Mouse (Mus musculus): ENCODE data around the gene Klf9. TPM values are rescaled to one million over a fixed set of nuclear protein-coding genes. Genes with fewer than 3 reads are reported as not detected.
"Not testable (repeated sequence)": the region's sequence is repeated elsewhere in the genome, so short reads cannot be mapped to it uniquely, and the experiment has no call there.

The Klf9 gene
- total RNA-seq, 4 experiments from 2014 or later: 108 to 165 (median 128) TPM

DNA sequence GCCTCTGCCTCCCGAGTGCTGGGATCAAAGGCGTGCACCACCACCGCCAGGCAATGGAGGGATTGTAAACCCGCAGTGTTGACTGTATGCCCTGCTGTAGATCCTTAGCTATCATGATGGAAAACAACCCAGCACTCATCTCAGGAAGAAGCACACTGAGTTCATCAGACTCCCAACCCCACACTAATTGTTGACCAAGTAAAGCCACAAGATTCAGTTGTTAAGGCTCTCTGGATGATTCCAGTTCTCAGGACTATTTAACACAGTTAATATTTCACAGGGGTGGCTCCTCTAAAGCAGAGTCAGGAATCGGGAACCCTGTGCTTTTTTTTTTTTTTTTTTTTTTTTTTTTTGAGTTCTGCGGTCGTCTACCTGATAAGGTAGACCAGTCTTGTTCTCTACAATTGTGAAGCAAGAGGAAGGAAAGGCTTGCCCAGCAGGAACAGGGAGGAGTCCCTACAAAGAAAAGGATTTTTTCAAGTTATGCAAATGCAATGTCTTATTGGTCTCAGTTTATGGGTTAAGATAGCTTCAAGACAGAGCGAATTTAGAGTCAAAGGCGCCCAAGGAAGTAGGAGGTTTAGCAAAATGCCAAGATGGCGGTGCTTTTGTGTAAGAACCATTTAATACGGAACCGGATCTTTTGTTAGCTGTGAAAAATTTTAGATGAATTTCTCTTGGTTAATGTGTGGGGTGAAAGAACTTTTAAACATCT is 1.1 kb upstream of the Klf9 start:
- no peak for DNase-seq (ENCODE audit: low spot score in 2 of 2)

DNA sequence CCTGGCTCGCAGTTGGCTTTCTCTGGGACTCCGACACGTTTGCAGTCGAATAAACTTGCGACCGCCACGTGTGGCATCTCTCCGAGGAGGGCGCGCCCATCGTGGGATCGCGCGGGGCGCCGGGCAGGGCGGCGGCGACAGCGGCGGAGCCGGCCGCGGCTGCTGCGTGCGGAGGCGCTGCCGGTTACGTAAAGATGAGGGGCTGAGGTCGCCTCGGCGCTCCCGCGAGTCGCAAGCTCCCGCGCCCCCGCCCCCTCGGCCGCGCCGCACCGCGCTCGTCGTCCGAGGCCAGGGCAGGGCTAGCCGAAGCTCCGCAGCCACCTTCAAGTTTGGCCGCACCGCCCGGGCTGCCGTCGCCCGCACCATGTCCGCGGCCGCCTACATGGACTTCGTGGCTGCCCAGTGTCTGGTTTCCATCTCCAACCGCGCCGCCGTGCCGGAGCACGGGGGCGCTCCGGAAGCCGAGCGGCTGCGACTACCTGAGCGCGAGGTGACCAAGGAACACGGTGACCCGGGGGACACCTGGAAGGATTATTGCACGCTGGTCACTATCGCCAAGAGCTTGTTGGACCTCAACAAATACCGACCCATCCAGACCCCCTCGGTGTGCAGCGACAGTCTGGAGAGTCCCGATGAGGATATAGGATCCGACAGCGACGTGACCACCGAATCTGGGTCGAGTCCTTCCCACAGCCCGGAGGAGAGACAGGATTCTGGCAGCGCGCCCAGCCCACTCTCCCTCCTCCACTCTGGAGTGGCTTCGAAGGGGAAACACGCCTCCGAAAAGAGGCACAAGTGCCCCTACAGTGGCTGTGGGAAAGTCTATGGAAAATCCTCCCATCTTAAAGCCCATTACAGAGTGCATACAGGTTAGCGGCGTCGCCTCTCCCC is 610 bp downstream of the Klf9 start:
- peak; percentile 75 to 83 for DNase-seq (ENCODE audit: low spot score in 2 of 2)

DNA sequence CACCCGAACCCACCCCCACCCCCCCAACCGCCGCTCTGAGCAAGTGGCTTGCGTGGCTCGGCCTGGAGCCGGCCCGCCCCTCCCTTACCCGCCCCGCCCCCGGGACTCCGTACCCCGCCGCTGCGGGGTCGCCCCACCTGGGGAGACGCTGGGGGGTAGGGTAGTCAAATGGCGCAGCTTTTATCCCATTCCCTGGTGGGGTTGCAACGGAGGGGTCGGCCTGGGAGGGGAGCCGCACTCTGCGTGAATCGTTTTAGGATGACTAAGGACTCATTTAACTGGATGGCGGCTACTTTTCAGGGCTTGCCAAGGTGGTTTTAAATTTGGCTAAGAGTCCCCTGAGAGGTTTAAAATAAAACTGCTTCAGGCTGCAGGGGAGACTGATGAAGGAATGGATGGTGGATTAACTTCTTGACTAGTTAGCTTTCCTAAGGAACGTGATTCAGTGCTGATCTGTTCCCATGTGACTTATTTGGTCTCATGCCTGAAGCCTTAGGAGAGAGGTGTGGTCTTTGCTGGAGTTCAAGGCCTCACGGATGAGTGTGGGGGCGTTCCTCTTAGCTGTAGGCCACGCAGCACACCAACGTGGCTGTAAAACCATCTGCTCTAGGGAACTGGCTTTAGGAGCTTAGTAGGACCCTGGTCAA is 1.5 kb downstream of the Klf9 start:
- DNase-seq (ENCODE audit: low spot score in 2 of 2): peak; percentile 39 to 47

DNA sequence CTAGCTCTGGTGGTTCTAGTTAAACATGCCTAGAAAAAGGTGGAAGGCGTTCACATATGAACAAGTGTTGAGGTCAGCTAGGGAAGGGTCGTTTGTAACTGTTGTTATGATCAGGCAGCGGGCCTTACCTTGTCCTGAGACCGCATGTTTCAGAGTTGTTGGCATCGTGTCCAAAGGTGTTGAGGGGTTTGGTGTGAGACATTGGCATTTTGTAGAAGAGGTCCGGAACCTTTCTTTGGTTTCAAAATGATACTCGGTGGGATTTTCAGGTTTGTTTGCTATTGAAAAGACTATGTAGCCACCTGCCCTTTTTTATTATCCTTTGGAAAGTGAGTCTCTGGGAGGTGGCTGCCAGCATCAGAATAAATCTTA is 2.0 kb downstream of the Klf9 start:
- no peak for DNase-seq (ENCODE audit: low spot score in 2 of 2)

DNA sequence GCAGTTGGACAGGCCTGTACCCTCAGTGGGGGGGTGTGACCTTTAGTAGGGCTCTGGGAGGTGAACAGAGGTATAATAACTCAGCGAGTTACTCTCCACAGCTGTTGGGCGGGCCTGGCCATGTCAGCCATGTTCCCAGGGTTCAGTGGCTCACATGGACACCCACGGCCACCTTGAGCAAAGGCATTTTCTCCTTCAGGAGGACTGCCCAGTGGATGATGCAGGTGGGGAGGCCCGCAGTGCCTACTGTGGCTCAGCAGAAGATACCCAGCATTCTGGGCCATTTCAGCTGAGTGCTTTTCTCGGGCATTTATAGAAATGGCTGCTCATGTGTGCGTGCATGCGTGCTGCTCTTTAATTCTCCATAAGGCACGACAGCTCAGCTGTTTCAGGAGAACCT is 2.5 kb downstream of the Klf9 start:
- peak; percentile 58 to 66 for DNase-seq (ENCODE audit: low spot score in 2 of 2)

DNA sequence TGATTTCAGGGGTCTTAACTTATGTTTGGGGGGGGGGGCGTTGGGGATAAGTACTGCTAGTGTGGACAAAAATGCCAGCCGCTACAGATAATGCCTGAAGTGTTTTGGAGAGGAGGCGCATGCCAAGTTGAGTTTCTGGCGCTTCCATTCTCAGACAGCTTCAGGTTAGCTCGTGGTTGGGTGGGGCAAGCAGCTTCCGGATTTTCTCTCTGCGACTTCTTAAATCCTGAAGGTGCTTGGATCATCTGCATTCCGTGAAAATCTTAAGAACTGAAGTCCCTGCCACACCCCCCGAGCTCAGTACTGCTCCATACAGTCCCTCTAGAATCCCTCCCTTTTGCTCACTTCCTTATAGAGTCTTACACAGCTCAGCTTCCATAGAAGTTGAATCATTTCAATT is 3.0 kb downstream of the Klf9 start:
- DNase-seq (ENCODE audit: low spot score in 2 of 2): no peak

DNA sequence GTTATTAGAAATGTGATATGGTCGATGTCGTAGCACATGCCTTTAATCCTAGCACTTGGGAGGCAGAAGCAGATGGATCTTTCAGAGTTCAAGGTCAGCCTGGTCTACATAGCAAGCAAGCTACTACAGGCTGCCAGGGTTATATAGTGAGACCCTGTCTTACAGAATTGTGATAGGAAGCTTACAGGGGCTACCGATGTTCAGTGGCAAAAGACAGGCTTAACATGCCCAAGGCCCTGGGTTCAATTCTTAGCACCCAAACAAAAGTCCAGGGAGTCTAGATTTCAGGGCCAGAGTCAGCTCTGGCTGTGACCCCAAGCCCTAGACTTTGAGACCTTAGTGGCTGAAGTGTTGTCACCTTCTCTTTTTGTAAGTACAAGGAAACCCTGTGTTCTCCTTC is 4.1 kb downstream of the Klf9 start:
- no peak for DNase-seq (ENCODE audit: low spot score in 2 of 2)

DNA sequence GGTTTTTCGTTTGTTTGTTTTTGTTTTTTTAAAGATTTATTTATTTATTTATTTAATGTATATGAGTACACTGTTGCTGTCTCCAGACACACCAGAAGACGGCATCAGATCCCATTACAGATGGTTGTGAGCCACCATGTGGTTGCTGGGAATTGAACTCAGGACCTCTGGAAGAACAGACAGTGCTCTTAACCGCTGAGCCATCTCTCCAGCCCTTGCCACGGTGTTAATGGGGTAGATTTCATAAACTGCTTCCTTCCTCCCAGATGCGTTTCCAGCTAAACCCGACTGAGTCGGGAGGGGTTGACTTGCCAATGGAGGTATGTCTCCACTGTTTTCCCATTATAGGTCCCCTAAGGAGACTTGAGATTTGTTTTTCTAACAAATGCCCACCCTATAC is 4.5 kb downstream of the Klf9 start:
- not testable (repeated sequence) for DNase-seq (ENCODE audit: low spot score in 2 of 2)

DNA sequence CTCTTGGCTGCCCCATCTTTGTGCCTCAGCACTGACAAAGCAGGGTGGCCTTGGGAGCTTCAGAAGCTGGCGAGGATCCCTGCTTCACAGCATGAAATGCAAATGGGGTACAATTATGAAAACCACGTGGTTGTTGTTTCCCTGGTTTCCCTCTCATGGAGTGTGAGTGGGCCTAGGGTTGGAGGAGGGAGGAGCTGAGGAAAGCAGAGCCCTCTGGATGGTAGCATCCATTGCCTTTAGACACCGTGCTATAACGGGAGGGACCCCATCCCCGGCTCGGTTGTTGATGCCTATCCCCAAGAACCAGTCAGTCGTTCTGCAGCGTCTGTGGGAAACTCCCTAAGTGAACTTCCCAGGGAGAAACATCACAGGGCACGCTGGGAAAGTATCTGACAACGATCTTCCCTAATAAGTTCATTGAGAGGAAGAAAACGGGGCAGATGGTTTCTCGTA is 5.4 kb downstream of the Klf9 start:
- no peak for DNase-seq (ENCODE audit: low spot score in 2 of 2)

DNA sequence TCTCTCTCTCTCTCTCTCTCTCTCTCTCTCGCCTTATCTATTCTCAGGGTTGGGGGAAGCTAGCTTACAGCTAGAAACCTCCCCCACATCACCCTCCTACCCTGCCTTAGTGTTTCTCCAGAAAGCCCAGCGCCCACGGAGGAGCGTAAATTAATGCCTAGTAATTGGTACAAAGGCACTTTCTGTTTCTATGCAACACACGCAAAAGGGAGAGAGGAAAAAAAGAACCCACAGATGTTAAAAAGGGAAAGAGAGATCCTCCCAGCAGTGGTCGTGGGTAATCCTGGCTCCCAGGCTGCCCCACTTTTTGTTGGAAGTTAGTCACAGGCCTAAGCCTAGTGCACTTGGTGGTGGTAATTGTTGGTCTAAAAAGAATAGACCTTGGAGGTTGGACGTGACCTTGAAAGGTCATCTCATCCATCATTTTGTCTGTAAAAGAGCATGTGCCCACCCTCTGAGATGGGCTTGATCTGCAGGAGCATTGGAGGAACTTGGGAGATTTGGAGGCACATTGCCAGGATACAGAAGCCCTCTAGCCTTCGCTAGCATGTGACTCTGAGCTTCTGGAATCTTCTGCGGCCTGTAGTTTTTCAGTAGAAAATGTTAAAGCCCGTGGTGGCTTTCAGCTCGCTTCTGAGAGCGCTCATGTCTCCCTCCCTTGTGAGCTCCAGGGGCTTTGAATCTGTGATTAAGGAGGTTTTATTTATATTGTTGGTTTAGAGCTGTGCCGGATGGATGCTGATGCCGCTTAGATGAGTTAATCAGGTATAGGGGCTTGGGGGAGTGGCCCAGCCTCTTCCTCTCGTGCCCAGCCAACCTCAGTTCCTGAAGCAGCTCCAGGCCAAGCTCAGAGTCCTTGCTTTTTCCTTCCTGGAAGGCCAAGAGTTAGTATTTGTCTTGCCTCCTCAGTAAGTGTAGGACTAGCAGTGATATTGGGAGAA is 6.3 kb downstream of the Klf9 start:
- no peak for DNase-seq (ENCODE audit: low spot score in 2 of 2)

DNA sequence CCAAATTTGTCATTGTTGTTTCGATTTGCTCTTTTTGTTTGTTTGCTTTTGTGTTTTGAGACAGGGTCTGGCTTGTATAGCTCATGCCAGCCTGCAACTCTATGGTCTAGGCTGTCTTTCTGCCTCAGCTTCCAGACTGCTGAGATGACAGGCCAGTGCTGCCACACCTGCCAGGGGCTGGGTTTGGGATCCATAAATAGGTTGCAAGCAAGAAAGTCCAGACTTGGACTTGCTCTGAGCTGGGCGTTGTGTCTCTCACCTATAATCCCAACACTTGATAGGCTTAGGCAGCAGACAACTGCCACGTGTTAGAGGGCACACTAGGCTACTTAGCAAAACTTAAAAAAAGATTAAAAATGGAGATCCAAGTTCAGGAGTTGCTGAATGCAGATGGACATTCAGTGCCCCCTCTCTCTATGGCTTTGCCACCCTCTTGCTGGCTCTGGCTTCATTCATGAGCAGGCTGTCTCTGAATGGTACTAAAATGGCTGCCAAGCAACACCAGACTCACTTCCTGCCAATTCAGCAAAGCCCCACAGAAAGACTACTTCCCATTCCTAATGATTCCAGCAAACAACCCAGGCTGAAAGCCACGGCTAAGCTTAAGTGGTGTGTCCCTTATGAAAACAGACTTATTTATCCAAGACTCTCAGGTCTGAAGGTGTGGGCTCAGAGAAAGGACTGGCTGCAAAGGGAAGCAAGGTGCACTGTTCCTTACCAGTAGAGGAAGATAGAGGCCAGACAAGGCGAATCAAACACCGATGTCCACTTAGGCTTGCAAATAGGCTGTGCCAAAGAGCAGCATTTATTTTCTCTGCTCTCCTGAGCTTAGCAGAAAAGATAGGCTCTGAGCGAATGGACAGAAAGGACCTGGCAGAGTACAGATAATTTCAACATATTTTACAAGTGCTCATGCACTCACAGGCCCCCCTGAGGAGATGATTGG is 8.7 kb downstream of the Klf9 start:
- DNase-seq (ENCODE audit: low spot score in 2 of 2): peak in 1 of 2 experiments; percentile 68

DNA sequence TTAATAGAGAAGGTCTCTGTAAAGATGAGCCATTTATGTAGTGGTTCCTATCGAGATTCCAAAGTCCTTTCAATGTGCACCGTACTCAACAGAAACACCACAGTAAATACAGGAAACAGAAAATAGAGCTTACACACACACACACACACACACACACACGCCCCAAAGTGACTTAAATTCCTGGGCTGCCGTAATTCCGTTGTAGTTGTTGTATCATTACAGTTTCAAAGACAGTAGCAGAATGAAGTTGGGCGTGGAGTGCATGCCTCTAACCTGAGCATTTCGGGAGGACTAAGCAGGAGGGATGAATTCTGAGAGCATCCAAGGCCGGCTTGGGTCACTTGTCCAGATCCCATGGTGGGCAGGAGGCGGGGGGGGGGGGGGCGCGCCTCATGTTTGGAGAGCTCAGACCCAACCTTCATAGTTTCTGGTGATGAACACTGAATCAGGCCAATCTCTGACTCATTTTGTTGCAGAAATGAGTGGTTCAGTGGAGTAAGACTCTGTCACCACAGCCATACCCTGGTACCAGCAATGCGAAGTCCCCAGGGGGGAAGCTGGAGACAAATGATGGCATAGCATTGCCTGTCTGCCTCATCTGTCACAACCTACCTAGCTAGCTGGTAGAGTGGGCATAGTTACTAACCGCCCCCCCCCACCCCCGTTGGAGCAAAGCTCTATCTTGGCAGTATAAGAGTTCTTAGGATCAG is 9.7 kb downstream of the Klf9 start:
- DNase-seq (ENCODE audit: low spot score in 2 of 2): no peak

DNA sequence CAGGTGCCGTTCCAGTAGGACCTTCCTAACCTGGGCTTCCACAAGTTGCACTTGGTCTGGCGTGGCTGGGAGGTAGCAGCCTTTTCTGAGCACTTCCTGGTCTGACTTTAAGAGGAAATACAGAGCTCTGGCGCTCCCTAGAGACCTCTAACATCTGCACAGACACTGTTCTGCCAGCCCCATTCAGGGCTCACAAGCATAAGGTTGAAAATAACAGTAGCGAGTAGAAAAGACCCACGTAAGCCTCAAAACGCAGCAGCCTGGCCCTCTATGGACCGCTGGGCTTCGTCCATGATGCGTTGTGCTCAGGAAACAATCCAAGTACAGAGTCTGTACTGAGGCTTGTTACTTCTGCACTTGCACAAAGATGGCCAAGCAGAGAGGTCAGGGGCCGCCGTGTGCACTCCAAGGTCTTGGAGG is 10.6 kb downstream of the Klf9 start:
- no peak for DNase-seq (ENCODE audit: low spot score in 2 of 2)

DNA sequence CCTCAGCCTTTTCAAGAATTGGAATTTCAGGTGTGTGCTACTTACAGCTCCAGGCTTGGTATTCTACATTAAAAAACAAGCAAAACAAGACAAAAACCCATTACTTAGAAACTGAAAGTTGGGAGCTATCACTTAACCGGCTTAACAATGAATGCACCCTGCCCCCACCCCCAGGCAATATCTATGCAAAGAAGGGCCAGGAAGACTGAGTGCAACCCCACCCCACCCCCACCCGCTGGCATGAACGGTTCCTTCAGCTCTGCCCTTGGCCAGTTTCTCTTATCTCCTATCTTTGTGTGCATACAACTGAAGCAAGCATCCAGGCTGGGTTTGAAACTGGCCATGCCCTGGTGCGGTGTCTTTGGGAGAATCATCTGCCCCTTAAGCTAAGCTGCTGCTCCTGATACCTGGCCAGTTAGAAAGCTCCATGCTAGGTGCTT is 11.2 kb downstream of the Klf9 start:
- no peak for DNase-seq (ENCODE audit: low spot score in 2 of 2)

DNA sequence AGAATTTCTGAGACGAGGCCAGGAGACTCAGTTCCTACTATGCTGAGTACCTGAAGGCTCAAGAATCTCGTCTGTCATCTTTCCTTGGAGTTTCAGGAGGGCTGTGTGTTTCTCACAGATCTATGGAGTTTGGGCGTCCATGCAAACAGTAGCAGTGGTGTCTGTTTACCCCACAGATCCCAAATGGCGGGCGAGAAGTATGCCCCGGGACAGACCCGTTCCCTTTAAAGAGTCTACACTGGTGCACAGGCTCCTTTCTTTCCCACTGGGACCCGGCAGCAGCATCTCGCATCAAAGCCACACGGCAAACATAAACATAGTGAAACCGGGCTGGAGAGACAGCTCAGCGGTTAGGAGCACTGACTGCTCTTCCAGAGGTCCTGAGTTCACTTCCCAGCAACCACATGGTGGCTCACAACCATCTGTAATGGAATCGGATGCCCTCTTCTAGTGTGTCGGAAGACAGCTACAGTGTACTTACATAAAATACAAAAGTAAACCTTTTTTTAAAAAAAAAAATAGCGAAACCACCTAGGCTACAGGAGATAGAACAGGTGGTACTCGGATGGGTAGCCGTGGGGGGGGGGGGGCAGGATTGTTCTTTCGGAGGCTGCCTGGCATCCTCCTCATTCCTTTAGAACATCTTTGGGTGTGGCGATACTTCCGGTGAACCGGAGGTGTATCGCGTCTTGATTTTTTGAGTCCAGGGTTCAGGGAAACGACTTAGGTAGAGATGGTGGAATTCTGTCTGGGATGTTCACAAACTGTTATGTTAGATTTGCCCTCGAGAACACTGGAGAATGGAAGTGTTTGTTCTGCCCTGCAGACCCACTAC is 12.0 kb downstream of the Klf9 start:
- no peak for DNase-seq (ENCODE audit: low spot score in 2 of 2)

DNA sequence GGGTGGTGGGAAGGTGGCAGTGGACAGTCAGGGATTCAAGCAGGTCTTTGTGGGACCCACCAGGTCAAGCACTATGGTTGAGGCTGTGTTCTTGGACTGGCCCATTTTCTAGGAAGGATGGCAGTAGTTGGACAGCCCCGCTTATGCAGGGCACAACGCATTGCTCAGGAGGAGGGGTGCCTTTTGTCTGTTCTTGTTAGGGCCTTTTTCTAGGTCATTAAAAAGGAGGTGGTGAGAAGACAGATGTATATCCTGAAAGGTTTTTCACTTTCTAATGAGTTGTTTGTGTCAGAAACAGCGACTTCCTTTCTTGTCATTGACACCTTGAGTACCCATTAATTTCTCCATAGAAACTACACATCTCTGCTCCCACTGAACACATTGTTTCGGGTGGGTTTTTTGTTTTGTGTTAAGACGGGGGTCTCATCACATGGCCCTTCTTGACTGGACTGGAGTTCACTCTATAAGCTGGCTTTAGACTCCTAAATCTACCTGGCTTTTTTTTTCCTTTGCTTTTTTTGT is 12.6 kb downstream of the Klf9 start:
- no peak for DNase-seq (ENCODE audit: low spot score in 2 of 2)

DNA sequence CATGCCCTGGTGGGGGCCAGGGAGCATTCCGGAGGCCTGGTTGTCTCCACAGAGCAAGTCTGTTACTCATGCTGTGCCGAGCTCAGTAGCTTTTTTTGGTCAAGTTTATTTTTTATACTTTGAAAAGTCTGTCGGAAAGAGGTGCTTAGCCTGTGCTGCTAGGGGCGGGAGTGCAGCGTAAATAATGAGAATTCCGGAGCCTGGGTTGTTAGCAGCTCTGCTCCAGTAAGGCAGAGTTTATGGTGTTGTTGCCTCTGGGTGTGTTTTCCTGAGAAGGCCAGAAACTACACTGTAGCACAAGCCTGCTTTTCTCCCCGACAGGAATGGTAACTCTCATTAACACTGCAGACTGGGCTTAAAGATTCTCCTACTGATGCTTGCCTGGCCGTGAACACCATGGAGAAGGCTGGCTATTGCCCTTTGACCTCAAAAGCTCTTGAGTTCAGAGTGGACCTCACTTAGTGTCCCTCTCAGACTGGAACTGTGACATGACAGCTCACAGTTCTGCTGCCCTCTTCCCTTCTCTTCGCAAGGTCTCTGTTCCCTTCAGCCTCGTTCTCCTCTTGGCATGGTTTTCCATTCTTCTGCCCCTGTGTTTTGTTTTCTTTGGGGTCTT is 18.9 kb downstream of the Klf9 start:
- DNase-seq (ENCODE audit: low spot score in 2 of 2): no peak

DNA sequence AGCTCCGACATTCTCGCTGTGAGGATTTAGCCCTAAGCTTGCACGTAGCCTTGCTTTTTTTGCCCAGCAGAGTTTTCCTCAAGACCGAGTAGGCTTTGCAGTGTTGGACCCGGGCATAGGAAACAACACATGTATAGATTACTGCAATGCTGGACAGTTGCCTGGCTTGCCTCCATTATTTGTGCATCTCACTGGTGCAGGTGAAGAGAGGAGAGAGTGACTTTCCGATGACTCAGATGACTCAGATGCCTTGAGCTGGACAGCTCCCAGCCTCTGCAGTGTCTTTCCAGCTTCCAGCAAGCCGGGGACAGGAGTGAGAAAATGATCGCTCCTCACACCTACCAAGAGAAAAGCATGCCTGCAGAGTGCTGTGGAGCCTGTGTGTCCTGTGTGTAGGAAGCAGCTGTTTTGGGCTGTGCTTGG is 21.4 kb downstream of the Klf9 start:
- DNase-seq (ENCODE audit: low spot score in 2 of 2): no peak
